Mouse (Mus musculus) adipocyte (in vitro differentiated cells): ENCODE results near the gene Spry1.

Source experiments
- DNase-seq: peaks from one replicate; pipeline ENCODE4 v3.0.0-alpha.2; 2016; ENCODE audit warnings: low spot score

Gene Spry1

GRCm38 (mm10) chr3:37641796-37642680, 2.3 kb downstream of the Spry1 start:
- no peak for DNase-seq

- no peak for DNase-seq
Measured at GRCm38 (mm10) chr3:37642681-37643214, 3.0 kb downstream of the Spry1 start.

GRCm38 (mm10) chr3:37643411-37643810, 3.7 kb downstream of the Spry1 start:
- DNase-seq = no peak

- DNase-seq = no peak
Measured at GRCm38 (mm10) chr3:37643903-37644302, 4.2 kb downstream of the Spry1 start.

- no peak for DNase-seq
Measured at GRCm38 (mm10) chr3:37645061-37645460, 5.3 kb downstream of the Spry1 start.

- DNase-seq = no peak
Measured at GRCm38 (mm10) chr3:37646221-37646620, 6.5 kb downstream of the Spry1 start.

- DNase-seq = no peak
Measured at GRCm38 (mm10) chr3:37647225-37647624, 7.5 kb downstream of the Spry1 start.

GRCm38 (mm10) chr3:37648244-37648643, 8.5 kb downstream of the Spry1 start:
- no peak for DNase-seq

GRCm38 (mm10) chr3:37649281-37649680, 9.5 kb downstream of the Spry1 start:
- DNase-seq = no peak

- no peak for DNase-seq
Measured at GRCm38 (mm10) chr3:37652537-37652936, 12.8 kb downstream of the Spry1 start.

GRCm38 (mm10) chr3:37653935-37654729, 14.4 kb downstream of the Spry1 start:
- DNase-seq = peak; percentile 48

GRCm38 (mm10) chr3:37654787-37655186, 15.0 kb downstream of the Spry1 start:
- no peak for DNase-seq

GRCm38 (mm10) chr3:37655933-37656633, 16.3 kb downstream of the Spry1 start:
- DNase-seq = no peak

GRCm38 (mm10) chr3:37657009-37657408, 17.3 kb downstream of the Spry1 start:
- no peak for DNase-seq

GRCm38 (mm10) chr3:37658155-37658554, 18.4 kb downstream of the Spry1 start:
- no peak for DNase-seq

- DNase-seq = no peak
Measured at GRCm38 (mm10) chr3:37659621-37660020, 19.9 kb downstream of the Spry1 start.

GRCm38 (mm10) chr3:37666291-37667118, 26.8 kb downstream of the Spry1 start:
- no peak for DNase-seq

GRCm38 (mm10) chr3:37667119-37667467, 27.3 kb downstream of the Spry1 start:
- no peak for DNase-seq

- no peak for DNase-seq
Measured at GRCm38 (mm10) chr3:37667736-37668135, 28.0 kb downstream of the Spry1 start.

GRCm38 (mm10) chr3:37668652-37669051, 28.9 kb downstream of the Spry1 start:
- no peak for DNase-seq

- no peak for DNase-seq
Measured at GRCm38 (mm10) chr3:37669100-37669499, 29.4 kb downstream of the Spry1 start.
